Mouse (Mus musculus) hematopoietic stem cell, adult 5-6 weeks (primary cell): ENCODE results near the gene Tomm5. TPM values are rescaled to one million over a fixed set of nuclear protein-coding genes. Genes with fewer than 3 reads are reported as not detected.

Experiments used
- ATAC-seq, 2 experiments: fragments of 125-278 bp in 1 of 2; replicated peaks in 1 of 2; 2 replicates each; pipeline ENCODE4 v1.8.0; 2016 to 2017; ENCODE audit warnings: inconsistent platforms in 2 of 2, mild to moderate bottlenecking in 2 of 2, moderate number of reproducible peaks in 2 of 2, low read depth in 1 of 2, moderate TSS enrichment in 1 of 2; ENCODE audit not compliant: low FRiP score in 2 of 2, poor library complexity in 2 of 2, severe bottlenecking in 2 of 2, insufficient read depth in 1 of 2, low TSS enrichment in 1 of 2
- total RNA-seq: library from RNA; stranded (forward); fragments of 172-1452, 232-1000 nt; gene quantifications from 2 replicates; pipeline ENCODE4 v1.2.3, GENCODE M21; 2017

The Tomm5 gene
- total RNA-seq, 1 experiment from 2014 or later, result 175 TPM

DNA sequence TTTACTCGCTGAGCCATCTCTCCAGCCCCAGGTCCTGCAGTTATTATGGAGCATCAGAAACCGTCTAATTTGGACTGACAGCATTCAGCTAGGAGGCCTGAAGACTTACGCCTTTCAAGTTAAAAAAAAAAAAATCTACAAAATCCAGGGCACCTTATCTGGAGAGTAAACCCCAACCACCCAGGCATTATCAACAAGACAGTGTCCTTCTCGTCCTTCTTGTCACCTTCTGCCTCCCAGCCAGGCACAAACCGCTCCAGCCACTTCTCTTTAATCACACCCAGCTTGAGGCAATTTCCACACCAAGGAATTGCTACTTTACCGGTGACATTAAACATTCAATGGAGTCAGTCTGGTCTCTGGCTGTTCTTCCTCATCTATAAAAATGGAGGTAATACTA is 34.4 kb downstream of the Tomm5 start:
- ATAC-seq, result no peak

DNA sequence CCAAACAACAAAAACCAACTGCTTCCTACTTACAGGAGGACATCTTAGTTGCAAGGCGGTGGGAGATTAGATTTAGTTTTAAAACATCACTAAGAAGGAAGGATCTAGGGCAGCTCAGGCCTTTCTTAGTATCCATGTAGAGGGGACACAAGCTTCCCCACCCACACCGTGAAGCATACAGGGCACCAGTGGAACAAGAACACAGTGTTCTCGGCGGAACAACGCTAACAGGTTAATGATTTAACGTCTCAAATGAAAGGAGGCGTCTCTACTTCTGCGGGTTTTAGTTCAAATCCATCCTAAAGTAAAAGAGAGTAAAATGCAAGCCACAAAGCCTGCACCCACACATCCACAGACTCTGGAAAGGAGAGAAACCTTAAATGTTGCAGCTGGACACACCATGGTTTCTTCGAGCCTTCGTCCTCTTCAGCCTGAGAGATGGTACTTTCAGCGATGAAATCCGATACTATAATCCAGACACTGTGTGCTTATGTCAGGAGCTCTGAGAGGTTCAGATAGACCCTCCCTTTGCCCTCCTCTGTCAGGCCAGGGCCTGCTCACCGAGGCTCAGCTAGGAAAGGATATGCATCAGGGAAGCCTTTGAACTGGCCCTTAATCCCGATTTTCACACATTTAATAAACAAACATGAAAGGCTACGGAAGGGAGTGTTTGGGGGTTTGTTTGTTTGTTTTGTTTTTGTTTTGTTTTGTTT is 35.5 kb downstream of the Tomm5 start:
- no peak for ATAC-seq

DNA sequence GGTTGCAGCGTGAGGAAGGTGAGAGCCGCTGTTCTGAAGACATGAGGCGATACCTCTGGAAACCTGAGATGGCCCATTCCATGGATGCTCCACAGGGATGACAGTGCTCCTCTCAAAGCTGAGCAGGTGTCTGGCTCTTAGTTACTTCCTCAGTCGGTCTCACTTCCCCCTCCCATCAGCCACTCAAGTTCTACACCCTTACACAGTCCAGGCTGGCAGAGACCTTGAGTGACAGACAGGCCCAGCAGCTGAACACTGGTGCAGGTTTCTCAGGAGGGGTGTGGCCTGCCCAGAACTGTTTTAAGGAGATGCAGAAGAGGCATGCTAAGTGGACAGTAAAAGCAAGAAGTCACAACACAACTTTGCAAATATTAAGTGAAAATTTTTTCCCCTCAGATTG is 40.2 kb downstream of the Tomm5 start:
- peak; percentile 37 to 60; a peak in 3 of 4 replicates for ATAC-seq

DNA sequence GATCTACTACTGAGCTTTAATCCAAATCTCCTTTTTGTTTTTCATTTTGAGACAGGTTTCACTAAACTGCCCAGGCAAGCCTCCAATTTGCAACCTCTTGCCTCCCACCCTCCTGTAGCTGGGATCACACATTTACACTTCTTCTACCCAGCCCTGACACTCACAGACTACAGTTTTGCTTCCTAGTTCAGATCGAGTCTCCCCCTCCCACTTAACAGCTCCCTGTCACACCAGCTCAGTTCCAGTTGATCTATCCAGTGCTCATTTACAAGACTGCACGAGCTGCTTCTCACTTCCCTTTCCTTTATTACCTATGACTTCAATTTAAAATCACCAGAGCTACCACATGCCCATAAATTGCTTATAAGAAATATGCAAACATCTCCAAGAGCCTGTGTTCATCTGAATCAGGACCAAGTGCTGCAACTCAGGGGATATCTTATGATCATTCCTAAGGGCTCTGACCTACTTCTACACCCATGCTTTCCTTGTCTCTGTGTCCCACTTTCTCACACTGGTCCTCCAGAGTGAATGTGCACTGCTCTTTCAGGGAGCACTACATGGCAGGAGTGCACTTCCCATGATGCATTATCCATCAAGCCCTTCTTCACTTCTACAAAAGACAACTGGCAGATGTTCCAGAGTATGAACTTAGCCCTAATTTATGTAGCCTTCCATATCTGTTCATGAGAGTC is 41.7 kb downstream of the Tomm5 start:
- no peak for ATAC-seq

DNA sequence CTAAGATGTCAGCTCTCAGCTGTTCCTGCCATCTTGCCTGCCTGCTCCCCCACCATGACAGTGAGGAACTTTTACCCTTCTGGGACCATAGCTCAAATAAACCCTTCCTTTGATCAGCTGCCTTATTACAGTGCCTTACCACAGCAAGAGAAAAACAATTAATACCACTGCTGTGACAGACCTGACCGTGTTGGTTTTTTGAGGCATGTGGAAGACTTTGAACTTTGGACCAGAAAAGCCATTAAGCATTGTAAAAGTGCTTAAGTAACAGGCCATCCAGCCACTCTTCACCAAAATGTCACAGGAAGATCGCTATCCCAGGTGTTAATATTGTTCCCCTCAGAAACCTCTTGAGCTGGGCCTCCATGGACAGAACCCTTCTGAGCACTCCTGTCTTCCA is 43.3 kb downstream of the Tomm5 start:
- ATAC-seq, result no peak

DNA sequence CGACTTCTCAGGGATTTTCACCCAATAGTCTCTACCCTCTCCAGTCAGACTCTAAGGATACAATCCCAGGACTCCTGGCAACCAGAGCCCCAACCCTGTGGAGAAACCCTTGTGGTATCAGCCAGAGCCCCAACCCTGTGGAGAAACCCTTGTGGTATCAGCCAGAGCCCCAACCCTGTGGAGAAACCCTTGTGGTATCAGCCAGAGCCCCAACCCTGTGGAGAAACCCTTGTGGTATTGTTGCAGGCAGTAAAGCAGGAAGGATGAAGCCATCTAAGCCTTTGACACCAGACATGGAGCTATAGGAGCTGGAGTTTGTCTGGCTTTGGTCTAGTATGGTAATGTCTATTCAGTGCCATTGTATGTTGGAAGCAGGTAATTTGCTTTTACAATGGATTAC is 44.1 kb downstream of the Tomm5 start:
- peak; percentile 66 to 88; a peak in 3 of 4 replicates for ATAC-seq

DNA sequence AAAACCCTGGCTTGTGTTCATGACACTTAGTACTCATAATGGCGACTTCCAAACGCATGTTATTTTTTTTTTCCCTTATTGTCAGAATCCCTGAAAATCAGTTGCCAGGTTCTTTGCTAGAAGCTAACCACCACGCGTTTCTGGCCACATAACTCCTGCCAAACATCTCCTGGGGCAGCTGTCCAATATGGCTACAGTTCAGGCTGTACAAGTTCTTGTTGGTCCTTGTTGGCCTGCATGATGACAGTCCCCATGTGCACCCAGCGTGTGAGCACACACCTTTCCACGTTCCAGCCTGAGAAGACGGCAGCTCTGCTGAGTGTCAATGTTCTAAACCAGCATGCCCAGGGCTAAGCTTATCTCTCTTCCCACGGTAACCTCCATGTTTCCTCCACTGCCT is 52.5 kb downstream of the Tomm5 start:
- ATAC-seq, result no peak

Other genes starting within 250 kb of the Tomm5 start
- gene Grhpr, start 126.7 kb downstream of the Tomm5 start, total RNA-seq, result 8.2 and 16.8 TPM in 2 replicates
- 12.5 and 13.6 TPM in 2 replicates for gene Zbtb5, start 95.7 kb downstream of the Tomm5 start, total RNA-seq
- 46.3 and 52.5 TPM in 2 replicates for gene Polr1e, start 89.5 kb downstream of the Tomm5 start, total RNA-seq
- gene Fbxo10, start 23.5 kb downstream of the Tomm5 start, total RNA-seq, result 5.2 and 7.8 TPM in 2 replicates
- not detected in 2 replicates for gene Frmpd1, start 76.8 kb upstream of the Tomm5 start, total RNA-seq
- 24.9 and 30.0 TPM in 2 replicates for gene Trmt10b, start 189.0 kb upstream of the Tomm5 start, total RNA-seq
- gene Dcaf10, start 234.0 kb upstream of the Tomm5 start, total RNA-seq, result 16.0 and 19.3 TPM in 2 replicates
- 107 and 162 TPM in 2 replicates for gene Exosc3, start 234.6 kb upstream of the Tomm5 start, total RNA-seq